Mouse (Mus musculus): ENCODE measurements around the gene Gse1.

Gene Gse1

DNA sequence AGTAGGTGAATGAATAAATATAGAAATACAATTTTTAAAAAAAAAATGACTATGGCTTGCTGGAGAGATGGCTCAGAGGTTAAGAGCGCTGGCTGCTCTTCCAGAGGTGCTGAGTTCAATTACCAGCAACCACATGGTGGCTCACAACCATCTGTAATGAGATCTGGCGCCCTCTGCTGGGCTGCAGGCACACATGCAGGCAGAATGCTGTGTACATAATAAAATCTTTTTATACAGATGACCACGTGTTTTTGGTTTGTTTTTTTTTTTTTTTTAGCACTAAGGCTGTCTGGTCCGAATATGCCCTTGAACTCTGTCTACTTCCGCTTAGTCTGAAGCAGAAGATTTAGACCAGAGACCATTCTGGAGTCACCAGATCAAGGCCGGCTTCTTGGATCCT, 93.5 kb downstream of the Gse1 start:
- CTCF ChIA-PET: interaction anchor here (0.6 to 1.4 kb wide), 4 partner anchors 9 to 45 kb away, joined by 3 to 9 read pairs (median 3); no protein-coding TSS in a partner anchor

DNA sequence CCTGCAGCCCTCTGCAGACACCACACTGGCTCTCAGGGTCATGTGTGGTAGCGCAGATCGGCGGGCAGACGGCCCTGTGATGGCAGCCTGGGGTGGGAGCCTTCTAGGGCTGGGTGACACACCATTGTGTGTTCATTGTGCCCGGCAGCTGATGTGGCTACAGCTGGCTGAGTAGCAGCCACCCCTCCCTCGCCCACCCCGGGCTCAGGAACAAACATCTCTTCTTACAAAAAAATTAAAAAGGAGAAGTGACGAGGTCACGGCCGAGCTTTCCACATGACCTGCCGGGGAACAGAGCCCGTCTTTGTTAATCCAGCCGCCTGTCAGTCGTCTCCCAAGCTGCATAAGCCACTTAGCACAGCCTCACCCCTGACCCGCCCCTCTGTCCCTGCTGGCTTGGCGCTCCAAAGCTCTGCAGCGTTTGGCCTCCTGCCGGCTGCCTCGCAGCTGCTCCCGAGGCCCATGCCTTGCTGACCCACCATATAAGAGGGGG, 94.7 kb downstream of the Gse1 start:
- CTCF ChIA-PET: interaction anchor here (1.4 kb wide), 1 partner anchor 12 kb away, joined by 9 read pairs; no protein-coding TSS in a partner anchor

DNA sequence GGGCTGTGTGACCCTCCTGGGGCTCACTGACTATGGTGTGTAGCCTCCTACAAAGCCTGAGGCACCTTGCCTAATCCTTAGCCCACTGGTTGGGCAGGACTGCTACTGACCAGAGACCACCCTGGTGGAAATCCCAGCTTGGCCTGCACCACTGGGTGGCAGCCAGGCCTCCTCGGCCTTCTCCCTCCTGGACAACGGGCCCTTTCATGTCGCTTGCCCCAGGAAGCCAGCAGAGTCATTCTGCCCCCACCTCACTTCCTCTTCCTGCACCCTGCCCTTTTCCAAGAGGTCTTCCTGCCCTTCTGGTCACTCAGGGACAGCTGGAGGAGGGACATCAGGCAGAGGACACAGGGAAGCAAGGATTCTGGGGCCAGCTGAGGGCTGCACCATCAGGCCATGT, 96.3 kb downstream of the Gse1 start:
- CTCF ChIA-PET: no interaction called here

DNA sequence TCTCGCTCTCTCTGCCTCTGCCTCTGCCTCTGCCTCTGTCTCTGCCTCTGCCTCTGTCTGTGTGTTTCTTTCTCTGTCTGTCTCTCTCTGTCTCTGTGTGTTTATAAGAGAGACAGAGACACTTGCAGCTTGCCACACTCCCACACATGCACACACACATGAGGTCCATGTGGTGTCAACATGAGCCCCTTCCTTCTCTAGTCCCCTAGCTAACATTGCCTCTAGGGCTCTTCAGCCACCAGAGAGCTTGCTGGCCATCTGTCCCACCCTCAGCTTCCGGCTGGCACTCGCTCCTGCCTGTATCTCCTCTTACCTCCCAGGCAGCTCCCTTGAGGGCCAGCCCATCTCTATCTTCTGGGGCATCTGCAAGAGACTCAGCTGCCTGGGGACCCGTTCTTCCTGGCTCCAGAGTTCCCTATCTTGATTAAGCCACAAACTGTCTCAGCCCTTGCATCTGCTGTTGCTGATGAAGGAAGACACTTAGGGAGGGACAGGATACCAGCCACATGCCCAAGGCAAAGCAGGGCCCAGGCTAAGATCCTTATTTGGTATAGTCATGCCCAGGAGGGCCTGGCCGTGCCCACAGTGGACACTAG, 97.0 kb downstream of the Gse1 start:
- CTCF ChIA-PET: interaction anchor here (0.6 kb wide), 1 partner anchor 261 kb away, joined by 5 read pairs; no protein-coding TSS in a partner anchor

DNA sequence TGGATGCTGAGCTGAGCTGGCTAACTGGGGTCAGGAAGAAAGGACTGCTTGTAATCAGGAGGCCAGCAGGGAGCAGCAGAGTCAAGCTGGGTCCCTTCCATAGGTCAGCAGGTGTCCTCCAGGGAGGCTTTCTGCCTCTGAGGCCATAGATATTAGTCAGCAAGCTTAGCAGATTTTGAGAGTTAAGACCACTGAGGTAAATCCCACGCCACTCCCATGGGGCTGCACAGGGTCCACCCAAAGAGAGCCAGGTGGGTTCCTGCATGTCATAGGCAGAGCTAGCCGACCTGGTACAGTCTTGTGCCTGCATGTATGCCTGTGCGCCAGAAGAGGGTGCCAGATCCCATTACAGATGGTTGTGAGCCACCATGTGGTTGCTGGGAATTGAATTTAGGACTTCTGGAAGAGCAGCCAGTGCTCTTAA, 98.9 kb downstream of the Gse1 start:
- CTCF ChIA-PET: interaction anchor here (0.8 kb wide), 1 partner anchor 23 kb away, joined by 3 read pairs; no protein-coding TSS in a partner anchor

DNA sequence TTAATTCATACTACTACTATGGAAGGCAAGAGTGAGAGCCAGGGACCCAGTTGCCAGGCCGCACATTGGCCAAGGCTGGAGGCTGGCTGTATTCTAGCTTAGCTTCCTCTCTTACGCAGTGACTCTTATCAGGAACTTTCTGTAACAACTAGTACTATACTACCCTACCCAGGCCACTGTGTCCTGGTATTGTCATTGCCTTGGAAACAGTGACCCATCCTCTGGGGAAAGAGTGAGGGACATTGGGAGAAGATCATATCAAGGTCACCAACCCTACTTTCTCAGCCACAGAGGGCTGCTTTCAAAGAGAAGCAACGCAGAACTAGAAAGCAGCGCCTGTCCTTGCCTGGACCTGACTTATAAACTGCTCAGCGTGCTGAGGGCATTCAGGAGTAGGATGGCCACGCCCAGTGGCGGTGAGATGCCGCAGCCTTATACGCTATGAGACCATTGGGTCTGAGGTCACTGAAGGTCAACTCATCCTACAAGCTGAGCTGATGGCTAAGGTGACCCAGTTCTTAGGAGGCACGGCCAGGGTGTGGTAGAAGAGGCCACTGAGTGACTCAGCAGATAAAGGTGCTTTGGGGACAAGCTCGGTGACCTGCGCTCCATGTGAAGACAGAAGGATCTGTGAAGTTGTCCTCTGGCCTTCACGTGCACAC, 100.2 kb downstream of the Gse1 start:
- CTCF ChIA-PET: interaction anchor here (0.6 kb wide), 1 partner anchor 123 kb away, joined by 8 read pairs; no protein-coding TSS in a partner anchor

DNA sequence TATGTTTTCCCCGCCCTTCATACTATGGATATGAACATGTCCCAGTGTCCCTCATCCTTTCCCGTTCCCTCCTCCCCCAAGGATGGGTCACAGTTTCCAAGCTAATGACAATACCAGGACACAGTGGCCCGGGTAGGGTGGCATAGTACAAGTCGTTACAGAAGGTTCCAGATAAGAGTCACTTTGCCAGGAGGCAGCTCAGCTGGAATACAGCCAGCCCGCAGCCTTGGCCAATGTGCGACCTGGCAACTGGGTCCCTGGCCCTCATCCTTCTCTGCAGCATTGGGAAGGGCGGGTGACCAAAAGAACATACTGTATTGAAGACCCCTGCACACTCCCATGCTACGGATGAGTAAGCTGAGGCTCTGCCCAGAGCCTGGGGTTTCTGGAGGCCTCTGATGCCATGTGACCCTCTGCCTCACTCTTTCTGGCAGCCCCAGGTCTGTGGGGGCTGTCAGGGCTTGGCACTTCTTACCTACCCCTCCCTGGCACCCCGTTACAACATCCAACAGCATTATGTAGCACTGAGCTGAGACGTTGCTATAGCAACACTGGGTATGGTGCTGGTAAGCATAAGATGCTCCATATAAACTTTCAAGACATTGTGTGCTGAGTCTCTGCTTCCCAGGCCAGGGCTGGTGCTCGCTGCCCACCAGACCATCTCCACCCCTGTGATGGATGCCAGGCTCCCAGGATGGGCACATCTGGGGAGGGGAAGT, 100.9 kb downstream of the Gse1 start:
- CTCF ChIA-PET: interaction anchor here (0.6 kb wide), 1 partner anchor 122 kb away, joined by 8 read pairs; no protein-coding TSS in a partner anchor

DNA sequence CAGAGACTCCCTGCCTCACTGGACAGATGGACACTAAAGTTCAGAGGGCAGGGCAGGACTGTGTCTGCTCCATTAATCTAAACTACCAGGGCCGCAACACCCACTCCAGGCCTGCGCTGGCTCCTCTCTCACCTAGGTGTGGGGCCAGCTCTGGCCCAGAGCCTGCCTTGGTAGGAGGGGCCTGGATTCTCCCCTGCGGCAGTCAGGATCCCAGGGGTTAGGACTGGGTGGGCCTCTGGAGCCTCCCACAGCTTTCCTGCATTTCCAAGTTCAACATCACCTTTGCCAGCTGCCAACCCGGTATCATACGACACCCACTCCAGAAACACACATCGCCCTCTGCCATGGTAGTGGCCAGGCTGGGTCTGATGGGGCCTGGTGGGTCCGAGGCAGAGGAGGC, 102.8 kb downstream of the Gse1 start:
- CTCF ChIA-PET: interaction anchor here (0.5 to 0.9 kb wide), 2 partner anchors 9 to 22 kb away, joined by 3 to 6 read pairs; no protein-coding TSS in a partner anchor

DNA sequence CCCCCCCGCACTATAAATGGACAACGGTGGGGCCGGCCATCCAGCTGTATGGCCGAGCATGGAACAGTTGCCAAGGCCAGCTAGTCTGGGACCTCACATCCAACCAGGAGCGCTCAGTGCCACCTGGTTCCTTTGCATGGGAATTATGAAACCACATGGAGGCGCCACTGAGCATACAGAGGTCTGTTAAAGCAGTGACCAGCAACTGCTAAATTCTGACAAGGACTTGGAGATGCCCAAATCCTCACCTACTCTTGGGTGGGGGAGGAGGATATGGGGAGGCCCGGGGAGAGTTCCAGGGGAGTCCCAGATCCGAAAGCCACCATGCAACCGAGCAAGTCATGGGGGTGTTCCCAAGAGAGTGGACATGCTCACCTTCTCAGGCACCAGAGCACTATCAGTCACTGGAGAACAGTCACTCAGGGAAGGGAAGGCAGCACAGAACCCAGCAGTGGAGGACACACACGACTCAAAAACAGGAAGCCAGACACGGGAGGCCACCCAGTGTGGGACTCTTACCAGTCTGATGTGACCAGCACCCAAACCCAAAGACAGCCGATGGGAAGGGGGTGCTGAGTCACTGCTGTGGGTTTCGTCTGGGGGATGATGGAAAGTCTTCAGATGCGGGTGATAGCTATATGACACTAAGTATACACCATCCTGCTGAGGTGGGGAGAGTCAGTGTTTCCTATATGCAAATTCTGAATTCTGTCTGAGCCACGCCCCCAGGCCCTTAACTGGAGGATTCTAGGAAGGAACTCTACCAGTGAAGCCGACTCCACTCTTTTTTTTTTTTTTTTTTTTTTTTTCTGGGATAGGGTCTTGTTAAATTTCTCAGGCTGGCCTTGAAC, 104.3 kb downstream of the Gse1 start:
- CTCF ChIA-PET: interaction anchor here (0.6 to 0.9 kb wide), 3 partner anchors 13 to 469 kb away, joined by 3 to 6 read pairs (median 5); no protein-coding TSS in a partner anchor

DNA sequence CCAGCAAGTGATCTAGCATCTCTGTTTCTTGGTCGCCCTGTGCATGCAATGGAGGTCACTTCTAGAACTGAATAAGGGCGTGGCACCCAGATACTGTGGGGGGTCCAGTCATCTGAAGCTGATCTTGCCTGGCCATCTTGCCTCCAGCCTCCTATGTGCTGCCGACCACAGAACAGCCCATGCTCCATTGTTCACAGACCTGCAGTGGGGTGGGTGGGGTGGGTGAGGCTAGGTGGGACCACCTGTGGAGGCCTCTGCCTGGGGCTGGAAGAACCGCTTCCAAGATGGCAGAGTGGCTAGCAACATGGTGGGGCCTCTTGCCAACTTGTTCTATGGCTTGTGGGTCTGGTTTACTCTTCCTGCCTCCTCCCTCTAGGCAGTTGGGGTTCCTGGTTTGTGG, 105.4 kb downstream of the Gse1 start:
- CTCF ChIA-PET: interaction anchor here (0.6 to 0.7 kb wide), 2 partner anchors 33 to 468 kb away, joined by 5 to 6 read pairs; no protein-coding TSS in a partner anchor

DNA sequence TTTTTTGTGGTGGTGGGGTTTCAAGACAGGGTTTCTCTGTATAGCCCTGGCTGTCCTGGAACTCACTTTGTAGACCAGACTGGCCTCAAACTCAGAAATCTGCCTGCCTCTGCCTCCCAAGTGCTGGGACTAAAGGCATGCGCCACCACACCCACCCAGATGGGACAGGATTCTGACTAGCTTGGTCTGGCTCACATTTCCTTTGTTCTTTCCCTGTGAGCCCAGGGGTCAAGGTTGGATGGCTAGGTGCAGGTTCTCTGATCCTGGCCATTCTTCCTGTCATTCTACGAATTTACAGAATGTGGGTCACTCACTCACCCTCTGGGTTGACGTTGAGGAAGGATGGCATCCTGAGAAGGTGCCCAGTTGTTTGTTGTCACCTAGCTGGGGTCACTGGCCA, 106.0 kb downstream of the Gse1 start:
- CTCF ChIA-PET: interaction anchor here (0.6 kb wide), 2 partner anchors 35 to 57 kb away, joined by 3 to 10 read pairs; no protein-coding TSS in a partner anchor

DNA sequence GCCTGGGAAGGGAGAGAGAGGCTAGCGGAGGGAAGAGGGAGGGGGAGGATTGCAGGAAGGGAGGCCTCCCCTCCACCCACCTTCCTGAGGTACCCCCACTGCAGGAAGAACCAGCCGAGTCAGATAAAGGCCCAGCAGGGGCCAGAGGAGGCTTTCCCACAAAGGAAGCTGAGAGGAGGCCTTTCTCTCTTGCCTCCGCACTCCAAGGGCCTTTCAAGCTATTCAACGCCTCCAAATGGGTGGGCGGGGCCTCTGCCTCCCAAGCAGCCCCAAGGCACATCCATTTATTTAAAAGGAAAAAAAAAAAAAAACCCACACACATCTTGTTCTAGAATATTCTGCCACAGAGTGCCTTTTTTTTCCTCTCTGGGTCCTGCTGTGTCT, 106.6 kb downstream of the Gse1 start:
- CTCF ChIA-PET: interaction anchor here (0.6 to 1.4 kb wide), 4 partner anchors 10 to 56 kb away, joined by 3 to 9 read pairs (median 6); no protein-coding TSS in a partner anchor

DNA sequence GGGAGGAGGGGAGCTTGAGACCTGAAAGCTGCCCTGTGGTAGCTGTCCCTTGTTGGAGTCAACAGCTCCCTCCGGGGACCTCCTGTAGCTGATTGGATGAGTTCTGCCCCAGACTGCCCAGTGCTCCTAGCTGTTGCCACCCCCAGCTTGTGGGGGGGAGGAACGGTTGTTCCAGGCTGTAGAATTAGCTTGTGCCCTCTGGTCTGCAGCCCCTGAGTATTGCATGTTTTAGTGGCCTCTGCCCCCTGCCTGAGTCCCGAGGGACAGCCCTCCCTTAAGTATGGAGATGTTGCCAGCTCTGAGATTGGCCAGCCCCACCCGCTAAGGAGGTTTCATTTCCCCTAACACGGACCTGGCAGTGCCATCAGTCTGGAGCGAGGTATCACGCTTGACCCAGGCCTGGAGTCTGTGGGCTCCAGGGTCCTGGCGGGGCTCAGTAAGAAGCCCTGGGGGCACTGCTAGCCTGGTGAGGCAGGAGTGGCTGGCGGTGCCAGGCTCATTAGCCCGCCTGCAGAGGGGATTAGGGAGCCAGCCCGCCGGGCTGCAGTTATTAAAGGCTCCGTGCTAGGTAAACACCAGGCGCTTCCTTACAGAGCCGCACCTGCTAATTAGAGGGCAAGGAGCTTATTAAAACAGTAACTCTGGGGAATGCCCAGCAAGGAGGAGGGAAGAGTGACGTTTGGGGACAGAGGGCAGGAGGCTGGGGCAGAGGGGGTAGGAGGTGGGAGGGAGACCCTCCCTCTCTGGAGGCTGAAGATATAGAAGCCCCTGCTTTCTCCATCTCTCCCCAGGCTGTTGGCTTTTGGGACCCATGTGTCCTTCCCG, 107.2 kb downstream of the Gse1 start:
- CTCF ChIA-PET: interaction anchor here (0.6 to 1.4 kb wide), 4 partner anchors 9 to 106 kb away, joined by 3 to 9 read pairs (median 6); no protein-coding TSS in a partner anchor

DNA sequence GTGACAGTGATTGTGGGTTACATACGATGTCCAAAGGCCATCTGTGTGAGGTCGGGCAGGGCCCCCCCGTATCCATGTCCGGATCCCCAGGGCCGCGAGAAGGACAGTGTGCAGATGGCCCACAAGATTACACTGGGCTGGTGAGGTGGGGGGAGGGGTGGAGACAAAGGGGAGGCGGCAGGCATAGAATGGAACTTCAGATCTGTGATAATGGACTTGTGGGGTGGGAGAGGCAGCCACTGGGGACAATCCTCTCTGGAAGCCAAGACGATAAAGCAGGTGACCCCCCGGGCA, 107.8 kb downstream of the Gse1 start:
- CTCF ChIA-PET: interaction anchor here (0.5 to 1.4 kb wide), 2 partner anchors 13 to 377 kb away, joined by 3 to 9 read pairs; no protein-coding TSS in a partner anchor

DNA sequence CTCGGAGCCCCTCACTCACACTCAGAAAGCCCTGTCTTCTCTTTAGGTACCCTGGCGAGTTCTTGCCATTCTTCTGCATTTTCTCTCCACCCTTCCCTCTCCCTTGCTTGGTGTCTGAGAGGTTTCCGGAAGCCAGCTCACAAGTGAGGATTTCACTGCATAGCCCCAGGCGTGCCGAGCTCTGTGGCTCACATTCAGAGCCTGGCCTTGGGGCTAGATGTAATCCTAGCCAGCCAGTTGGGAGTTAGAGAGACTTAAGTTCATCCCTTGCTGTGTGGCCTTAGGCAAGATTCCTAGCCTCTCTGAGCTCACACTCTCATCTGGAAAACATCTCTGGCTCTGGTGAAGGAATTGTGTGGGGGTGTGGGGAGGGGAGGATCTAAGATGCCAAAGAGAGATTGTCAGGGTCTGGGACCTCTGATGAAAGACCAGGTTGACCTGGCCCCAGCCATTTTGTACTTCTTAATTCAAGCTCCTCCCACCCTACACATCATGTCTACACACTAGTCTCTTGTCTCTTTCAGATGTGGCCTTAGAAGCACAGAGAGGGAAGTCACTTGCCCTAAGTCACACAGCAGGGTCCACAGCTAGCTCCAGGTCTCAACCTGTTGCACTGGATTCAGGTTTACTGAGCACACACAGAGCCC, 108.8 kb downstream of the Gse1 start:
- CTCF ChIA-PET: interaction anchor here (0.7 kb wide), 2 partner anchors 11 to 874 kb away, joined by 3 read pairs; no protein-coding TSS in a partner anchor

DNA sequence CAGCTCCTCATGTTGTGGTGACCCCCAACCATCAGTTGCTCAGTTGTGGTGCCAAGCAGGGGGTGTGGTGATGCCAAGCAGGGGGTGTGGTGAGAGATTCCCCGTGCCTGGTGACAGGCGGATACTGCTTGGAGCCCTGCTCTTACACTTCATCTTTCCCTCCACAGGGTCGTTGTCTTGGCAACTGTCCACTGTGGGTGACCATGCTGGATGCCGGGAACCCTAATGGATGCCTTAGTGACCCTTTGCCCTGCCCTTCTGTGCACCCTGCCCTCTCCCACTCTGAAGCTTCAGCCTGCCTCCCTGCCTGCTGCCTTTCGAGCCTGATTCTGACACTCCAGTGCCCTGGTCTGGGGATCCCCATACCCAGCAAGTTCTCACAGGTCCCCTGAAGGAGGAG, 109.4 kb downstream of the Gse1 start:
- CTCF ChIA-PET: interaction anchor here (0.7 kb wide), 2 partner anchors 12 to 874 kb away, joined by 3 read pairs; no protein-coding TSS in a partner anchor

DNA sequence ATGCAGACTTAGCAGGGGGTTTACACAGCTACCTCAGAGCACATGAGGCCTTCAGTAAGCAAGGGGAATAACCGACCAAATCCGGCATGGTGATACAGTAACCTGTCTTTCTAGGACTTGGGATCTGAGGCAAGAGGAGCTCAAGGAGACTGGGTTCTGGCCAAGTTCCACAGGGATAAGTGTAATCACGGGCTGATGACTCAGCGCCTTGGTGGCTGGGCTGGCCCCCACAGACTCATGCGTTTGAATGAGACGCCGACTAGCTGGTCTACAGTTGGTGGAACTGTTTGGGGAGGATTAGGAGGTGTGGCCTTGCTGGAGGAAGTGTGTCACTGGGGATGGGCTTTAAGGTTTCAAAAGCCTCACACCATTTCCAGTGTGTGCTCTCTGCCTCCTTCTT, 110.4 kb downstream of the Gse1 start:
- CTCF ChIA-PET: no interaction called here

DNA sequence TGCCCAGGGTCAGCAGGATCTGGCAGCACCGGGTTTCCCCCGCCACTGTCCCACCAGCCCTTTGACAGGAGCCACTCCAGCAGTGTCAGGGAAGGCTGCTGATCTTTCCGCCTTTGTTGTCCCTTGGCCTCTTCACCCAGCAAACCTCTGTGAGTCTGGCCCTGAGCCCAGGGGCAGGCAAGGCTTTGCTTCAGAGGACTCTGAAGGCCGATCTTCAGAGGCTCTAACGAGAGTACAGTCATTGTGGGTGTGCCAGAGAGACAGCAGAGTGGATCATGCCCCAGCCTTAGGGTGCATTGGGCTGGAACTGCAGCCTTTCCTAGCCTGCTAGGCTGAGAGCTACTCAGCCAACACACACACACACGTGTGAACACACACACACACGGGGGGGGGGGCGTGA, 111.5 kb downstream of the Gse1 start:
- CTCF ChIA-PET: no interaction called here

DNA sequence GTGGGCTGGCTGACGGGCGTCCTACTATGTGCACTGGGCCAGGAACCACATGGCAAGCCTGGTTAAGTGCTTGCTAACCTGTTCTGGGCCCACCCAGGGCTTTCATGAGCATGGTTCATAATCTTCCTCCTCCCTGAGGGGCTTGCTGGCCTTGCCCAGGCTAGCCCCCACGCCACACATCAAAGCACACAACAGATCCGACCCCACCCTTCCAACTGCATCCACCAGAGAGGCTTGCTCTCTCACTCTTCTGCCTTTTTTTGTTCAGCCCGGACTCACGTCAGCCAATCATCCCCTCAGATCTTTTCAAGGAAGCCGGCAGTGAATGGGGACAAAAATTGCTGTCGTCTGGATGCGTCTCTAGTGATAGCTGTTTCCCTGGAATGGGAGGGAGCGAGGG, 112.9 kb downstream of the Gse1 start:
- CTCF ChIA-PET: no interaction called here
